Mouse (Mus musculus) ovary, postnatal 36 days (tissue): Measurements from ENCODE around the gene Nrip1.

ENCODE experiments used
- DNase-seq: peaks from one replicate; pipeline ENCODE4 v3.0.0; 2022; ENCODE audit warnings: low spot score, mixed read lengths

The Nrip1 gene

GRCm38 (mm10) chr16:76372045-76372940, 1.3 kb downstream of the Nrip1 start:
- peak; percentile 64 for DNase-seq

GRCm38 (mm10) chr16:76371614-76371917, 2.1 kb downstream of the Nrip1 start:
- DNase-seq, result no peak

- DNase-seq, result no peak
Observed at GRCm38 (mm10) chr16:76370716-76371613, 2.7 kb downstream of the Nrip1 start.

- DNase-seq, result peak; percentile 35
Observed at GRCm38 (mm10) chr16:76370041-76370715, 3.4 kb downstream of the Nrip1 start.

GRCm38 (mm10) chr16:76369236-76369635, 4.4 kb downstream of the Nrip1 start:
- no peak for DNase-seq

GRCm38 (mm10) chr16:76367261-76367908, 6.2 kb downstream of the Nrip1 start:
- no peak for DNase-seq

- no peak for DNase-seq
Observed at GRCm38 (mm10) chr16:76365790-76366406, 7.7 kb downstream of the Nrip1 start.

- DNase-seq, result peak; percentile 40
Observed at GRCm38 (mm10) chr16:76365237-76365636, 8.4 kb downstream of the Nrip1 start.

- DNase-seq, result no peak
Observed at GRCm38 (mm10) chr16:76363641-76364040, 10.0 kb downstream of the Nrip1 start.

- no peak for DNase-seq
Observed at GRCm38 (mm10) chr16:76362982-76363381, 10.6 kb downstream of the Nrip1 start.

- DNase-seq, result no peak
Observed at GRCm38 (mm10) chr16:76360441-76360840, 13.2 kb downstream of the Nrip1 start.

GRCm38 (mm10) chr16:76358757-76359156, 14.9 kb downstream of the Nrip1 start:
- DNase-seq, result no peak

GRCm38 (mm10) chr16:76358128-76358748, 15.4 kb downstream of the Nrip1 start:
- DNase-seq, result no peak

- no peak for DNase-seq
Observed at GRCm38 (mm10) chr16:76357155-76357554, 16.5 kb downstream of the Nrip1 start.

GRCm38 (mm10) chr16:76355947-76356550, 17.6 kb downstream of the Nrip1 start:
- no peak for DNase-seq

GRCm38 (mm10) chr16:76355267-76355666, 18.4 kb downstream of the Nrip1 start:
- DNase-seq, result no peak

GRCm38 (mm10) chr16:76354841-76355240, 18.8 kb downstream of the Nrip1 start:
- DNase-seq, result no peak

GRCm38 (mm10) chr16:76354289-76354688, 19.3 kb downstream of the Nrip1 start:
- DNase-seq, result no peak

- no peak for DNase-seq
Observed at GRCm38 (mm10) chr16:76350922-76351321, 22.7 kb downstream of the Nrip1 start.

GRCm38 (mm10) chr16:76349053-76349452, 24.6 kb downstream of the Nrip1 start:
- DNase-seq, result no peak
